Mouse (Mus musculus) C2C12 (cell line): Measurements from ENCODE around the gene Eif4a1.

ENCODE experiments used
- CEBPB ChIP-seq: IDR thresholded peaks from one replicate; pipeline ENCODE4 v1.6.1; 2011; ENCODE audit warnings: low read depth, mild to moderate bottlenecking, control low read depth, moderate library complexity
- CTCF ChIP-seq: IDR thresholded peaks from one replicate; pipeline ENCODE4 v1.5.1; 2011; ENCODE audit not compliant: control insufficient read depth, insufficient read depth, insufficient read length
- MAX ChIP-seq: IDR thresholded peaks from one replicate; pipeline ENCODE4 v1.6.1; 2011; ENCODE audit warnings: mild to moderate bottlenecking, control low read depth
- MYOG ChIP-seq: IDR thresholded peaks from one replicate; pipeline ENCODE4 v1.6.1; 2011; ENCODE audit not compliant: control insufficient read depth, insufficient read length; ENCODE audit errors: extremely low read depth
- USF1 ChIP-seq: IDR thresholded peaks from one replicate; pipeline ENCODE4 v1.6.1; 2011; ENCODE audit warnings: low read depth, mild to moderate bottlenecking, control low read depth, moderate library complexity

DNA sequence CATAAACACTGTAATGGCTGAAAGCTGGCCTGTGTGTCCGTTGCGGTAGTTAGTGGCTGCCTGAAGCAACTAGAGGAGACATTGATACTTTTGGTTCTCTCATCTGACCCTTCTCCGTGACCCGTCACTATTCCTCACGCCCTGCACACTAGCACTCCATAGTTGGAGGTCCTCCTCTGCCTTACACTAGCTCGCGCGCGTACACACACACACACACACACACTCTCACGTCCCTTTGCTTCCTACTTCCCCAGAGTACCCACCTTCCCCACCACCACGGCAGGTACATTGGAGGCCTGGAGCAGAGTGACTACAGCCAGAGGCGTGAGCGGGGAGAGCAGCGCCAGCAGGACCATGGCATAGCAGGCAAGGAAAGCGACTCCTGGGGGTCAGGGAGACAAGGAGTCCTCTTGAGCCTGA lies 14.8 kb downstream of the Eif4a1 start:
- no peak for TF ChIP-seq CEBPB
- no peak for TF ChIP-seq CTCF
- no peak for TF ChIP-seq USF1
- TF ChIP-seq MAX = no peak
- no peak for TF ChIP-seq MYOG
